Mouse (Mus musculus): ENCODE results near the gene Eef1akmt4.

The Eef1akmt4 gene

DNA sequence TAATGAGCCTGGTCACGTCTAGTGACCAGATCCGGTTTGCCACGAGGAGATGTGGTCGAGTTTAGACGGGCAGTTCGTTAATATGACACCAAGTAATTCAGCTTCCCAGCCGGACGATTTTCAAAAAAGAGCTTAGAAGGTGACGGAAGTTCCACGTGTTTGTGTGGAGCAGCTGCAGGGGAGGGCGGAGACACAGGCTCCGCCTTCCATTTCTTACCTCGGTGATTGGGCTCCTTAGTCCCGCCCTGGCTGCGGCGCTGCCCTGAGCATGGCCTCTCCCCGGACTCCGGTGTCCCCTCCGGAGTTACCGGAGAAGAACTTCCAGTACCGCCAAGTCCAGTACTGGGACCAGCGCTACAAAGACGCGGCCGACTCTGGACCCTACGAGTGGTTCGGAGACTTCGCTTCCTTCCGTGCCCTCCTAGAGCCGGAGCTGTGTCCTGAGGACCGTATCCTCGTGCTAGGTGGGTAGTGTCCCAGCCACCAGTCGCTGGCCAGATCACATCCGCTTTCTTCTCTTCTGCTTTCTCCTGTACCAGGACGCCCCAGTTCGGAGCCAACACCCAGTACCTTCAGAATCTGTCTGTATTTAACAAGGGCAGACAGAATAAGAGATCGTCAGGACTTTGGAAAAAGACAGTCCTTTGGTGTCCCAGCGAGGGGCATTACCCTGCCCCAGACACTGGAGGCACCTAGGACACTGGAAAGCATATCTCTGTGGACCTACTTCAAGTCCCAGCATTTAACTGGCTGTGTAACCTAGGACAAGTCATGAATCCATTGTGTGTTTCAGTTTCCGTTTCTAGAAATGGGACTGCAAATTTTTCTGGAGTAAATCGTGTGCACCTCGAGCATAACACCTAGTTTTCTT is at the start of gene Eef1akmt4, which contains the start of the genes Gm49333 and Alg3:
Gene Eef1akmt4, plus strand, starts transcription at position 237 of the 871 bp plus-strand sequence.
Gene Gm49333, plus strand, starts transcription at position 254 of the 871 bp plus-strand sequence.
Gene Alg3, minus strand, starts transcription at position 379 of the 871 bp plus-strand sequence.
- TF ChIP-seq GATA4 (IDR thresholded peaks at IDR 0.05; ENCODE audit: insufficient replicate concordance, low read length), result no peak

DNA sequence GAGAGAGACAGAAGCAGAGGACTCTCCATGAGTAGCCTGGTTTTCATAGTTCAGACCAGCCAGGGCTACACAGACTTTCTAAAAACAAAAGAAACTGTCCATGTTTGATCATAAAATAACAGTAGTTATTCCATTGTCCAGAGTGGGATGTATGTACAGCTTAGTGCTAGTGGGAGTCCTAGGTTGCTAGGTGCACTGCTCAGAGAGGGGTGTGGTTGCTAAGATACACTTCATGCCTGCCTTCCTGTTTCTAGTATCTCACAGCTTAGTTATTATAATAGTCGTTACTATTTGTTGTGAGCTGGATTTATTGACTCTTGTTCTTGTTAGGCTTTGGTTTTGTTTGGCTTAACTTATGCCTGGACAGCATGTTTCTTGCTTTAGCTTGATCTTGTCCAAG is 46.3 kb upstream of the Eef1akmt4 start:
- no peak for TF ChIP-seq GATA4 (IDR thresholded peaks at IDR 0.05; ENCODE audit: insufficient replicate concordance, low read length)

DNA sequence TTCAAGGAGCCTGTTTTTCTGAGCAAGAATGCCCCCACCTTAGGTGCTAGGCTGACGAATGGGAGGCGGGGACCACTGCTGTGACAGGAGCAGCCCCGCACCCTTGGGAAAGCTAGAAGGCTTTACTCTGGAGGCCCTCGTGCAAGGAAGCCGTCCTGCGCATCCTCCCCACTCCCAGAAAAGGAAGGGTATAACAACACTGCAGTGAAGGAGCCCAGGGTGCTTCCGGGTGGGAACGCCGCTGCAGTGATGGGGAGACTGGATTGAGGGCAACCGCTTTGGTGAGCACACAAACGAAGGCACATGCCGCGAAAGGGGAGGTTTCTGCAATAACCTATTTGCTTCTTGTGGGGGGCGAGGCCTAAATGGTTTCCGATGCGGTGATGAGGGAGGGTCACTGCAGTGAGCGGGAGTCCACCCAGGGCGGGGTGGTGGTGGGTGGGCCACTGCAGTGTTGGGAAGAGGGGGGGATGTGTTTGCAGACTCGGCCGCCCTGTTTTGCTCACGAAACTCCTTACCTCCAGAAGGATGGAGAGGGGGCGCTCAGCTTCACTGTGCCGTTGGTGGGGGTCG is 21.9 kb upstream of the Eef1akmt4 start, which contains the start of gene Vwa5b2:
Gene Vwa5b2, plus strand, starts transcription at position 106 of the 573 bp plus-strand sequence.
- TF ChIP-seq GATA4 (IDR thresholded peaks at IDR 0.05; ENCODE audit: insufficient replicate concordance, low read length), result no peak

DNA sequence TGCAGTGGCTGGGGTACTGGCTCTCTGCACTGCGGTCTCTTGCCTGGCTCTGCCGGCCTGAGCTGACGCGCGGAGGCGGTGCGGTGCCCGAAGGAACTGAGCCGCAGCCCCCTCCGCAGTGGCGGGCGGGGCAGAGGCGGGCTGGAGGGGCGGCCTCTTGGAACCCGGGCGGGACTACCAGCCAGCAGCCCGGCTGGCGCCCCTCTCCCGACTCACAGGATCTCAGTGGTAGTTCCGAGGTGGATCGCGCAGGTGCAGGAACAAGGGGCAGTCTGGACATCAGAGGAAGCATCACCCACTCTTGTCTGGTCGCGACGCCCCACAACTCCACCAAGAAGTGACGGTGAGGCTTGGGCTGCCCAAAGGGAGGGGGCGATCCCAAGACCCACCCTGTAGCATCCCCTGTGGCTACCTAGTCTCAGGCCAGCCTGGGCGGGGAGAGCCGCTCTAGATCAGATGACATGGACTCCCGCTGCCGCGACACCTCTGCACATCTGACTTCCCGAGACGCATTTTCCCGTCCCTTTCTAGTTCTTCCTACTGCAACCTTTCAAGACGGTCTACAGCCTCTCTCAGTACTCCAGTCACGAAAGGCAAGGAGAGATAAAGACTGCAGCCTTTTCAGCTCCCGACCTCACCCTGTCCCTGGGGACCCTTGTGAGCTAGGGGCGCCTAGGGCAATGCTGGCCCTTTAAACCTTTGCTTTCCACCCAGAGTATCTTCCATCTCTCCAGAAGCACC is 21.3 kb upstream of the Eef1akmt4 start:
- no peak for TF ChIP-seq GATA4 (IDR thresholded peaks at IDR 0.05; ENCODE audit: insufficient replicate concordance, low read length)

DNA sequence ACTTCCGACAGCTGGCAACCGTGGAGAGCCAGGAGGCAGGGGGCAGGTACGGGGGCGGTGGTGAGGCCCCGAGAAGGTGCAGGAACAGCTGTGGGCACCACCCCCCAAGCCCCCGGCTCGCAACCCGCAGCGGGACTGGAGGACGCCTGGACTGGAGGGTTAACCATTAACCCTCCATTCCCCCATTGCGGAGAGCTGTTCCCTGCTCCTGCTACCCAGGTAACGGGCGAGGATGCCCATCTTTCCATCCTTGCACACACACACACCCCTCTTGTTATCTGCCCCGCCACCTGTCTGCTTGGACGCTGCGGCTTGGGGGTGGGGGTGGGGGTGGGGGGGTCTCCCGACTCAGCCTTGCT is 20.7 kb upstream of the Eef1akmt4 start:
- no peak for TF ChIP-seq GATA4 (IDR thresholded peaks at IDR 0.05; ENCODE audit: insufficient replicate concordance, low read length)

DNA sequence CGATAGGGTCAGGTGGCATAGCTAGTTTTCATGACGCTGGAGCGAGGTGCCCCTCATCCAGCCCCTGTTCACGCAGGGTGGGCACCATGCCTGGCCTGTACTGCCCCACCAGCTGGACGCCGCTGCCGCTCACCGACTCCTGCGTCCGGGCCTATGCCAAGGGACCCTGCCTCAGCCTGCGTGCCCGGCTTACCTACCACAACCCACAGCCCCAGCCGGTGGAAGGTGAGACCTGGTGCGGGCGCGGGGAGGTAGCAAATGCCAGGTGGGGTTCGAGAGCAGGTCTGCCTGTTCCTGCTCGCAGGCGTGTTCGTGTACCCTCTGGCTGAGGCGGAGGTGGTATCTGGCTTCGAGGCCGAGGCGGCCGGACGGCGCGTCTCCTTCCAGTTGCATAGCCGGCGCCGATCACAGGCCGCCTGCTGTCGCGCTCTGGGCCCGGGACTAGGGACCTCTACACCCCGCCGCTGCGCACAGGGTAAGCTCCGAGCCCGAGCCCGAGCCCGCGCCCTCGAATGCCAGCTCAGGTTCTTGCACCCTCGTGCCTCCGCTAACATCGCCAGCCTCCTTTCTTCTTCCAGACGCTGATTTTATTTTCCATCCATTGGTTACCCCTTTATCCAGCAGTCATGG is 20.2 kb upstream of the Eef1akmt4 start:
- no peak for TF ChIP-seq GATA4 (IDR thresholded peaks at IDR 0.05; ENCODE audit: insufficient replicate concordance, low read length)

DNA sequence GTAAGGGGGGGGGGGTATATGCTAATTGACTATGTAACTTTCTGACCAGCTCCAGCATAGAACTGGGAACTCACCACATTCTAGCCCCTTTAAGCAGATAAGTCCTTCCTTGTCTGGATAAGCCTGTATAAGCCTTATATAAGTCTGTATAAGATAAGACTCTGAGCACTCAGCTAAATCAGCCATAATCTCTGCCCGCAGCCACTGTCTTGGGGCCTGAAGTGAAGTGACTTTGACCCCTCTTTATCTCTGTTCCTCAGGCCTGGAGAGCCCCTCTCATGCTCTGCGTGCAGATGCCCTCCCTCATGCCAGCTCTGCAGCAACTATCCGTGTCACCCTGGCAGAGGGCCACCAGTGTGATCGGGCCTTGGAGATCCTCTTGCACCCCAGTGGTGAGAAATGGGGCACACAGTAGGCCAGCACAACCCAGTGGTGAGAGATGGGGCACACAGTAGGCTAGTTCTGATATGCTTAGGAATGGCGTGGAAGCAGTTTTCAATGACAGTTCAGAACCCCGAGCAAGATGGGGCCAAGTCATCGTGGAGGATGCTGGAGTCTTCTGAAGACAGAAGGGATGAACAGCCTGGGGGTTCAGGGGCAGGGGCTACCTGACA is 16.2 kb upstream of the Eef1akmt4 start:
- no peak for TF ChIP-seq GATA4 (IDR thresholded peaks at IDR 0.05; ENCODE audit: insufficient replicate concordance, low read length)

DNA sequence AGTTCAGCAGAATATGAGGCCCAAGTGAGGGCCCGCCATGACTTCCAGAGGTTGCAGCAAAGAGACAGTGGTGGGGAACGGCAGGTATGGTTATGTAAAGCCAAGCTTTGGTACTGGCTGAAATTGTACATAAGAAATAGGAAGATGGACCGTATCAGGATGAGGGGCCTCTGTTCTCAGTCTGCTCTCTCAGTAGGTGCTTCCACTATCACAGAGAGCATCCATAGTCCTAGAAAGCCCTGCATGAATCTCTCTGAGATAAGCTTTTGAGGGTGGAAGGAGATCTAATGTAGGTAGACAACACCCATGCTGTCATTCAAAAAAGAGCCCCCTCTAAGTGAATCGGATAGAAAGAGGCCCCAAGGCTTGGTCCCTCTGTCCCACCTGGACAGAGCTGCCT is 15.7 kb upstream of the Eef1akmt4 start:
- no peak for TF ChIP-seq GATA4 (IDR thresholded peaks at IDR 0.05; ENCODE audit: insufficient replicate concordance, low read length)

DNA sequence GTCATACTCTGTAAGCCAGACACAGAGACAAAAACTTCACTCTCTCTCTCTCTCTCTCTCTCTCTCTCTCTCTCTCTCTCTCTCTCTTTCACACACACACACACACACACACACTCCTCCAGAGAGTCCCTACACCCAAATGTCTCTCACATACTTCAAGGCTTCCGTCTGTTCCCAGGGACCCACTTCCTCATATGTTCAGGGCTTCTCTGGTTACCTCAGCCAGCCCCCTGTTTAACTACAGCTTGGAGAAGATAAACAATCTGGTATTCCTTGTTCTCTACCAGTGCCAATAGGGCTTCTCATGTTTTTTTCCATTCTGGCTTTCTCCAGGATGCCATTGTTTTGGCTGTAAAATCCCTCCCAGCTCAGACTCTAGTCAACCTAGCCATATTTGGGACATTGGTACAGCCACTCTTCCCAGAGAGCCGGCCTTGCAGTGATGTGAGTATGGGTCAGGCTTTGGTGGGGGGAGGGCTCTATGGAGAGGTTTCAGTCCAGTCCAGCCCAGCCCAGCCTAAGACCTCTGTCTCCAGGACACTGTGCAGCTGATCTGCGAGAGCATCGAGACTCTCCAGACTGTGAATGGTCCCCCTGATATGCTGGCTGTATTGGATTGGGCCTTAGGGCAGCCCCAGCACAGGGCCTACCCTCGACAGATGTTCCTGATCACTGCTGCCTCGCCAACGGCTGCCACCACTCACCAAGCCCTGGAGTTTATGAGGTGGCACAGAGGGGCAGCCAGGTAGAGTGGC is 14.5 kb upstream of the Eef1akmt4 start:
- no peak for TF ChIP-seq GATA4 (IDR thresholded peaks at IDR 0.05; ENCODE audit: insufficient replicate concordance, low read length)

DNA sequence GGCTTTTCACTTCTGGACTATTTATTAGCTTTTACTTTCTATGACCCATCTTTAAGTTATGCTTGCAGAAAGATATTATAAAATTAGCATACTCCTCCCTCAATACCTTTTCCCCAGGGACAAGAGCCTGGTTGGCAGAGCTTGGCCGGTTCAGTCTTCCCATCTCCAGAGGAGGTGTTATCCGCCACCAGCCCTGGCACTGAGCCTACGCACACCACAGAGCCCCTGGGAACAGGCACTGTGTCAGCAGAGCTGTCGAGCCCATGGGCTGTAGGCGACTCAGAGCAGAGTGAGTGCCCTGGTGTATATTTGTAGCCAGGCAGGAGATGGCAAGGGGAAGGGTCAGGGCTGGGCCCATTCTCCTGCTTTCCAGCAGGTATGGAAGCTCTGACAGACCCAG is 10.9 kb upstream of the Eef1akmt4 start:
- TF ChIP-seq GATA4 (IDR thresholded peaks at IDR 0.05; ENCODE audit: insufficient replicate concordance, low read length), result no peak

DNA sequence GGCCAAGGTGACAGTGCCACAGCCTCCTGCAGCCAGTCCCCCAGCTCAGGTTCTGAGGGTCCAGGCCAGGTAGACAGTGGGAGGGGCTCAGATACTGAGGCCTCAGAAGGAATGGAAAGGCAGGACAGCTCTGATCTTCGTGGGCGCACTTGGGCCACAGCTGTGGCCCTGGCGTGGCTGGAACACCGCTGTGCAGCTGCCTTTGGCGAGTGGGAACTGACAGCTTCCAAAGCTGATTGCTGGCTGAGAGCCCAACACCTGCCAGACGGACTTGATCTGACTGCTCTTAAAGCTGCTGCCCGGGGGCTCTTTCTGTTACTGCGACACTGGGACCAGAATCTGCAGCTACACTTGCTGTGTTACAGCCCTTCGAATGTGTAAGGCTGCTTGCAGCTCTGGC is 6.7 kb upstream of the Eef1akmt4 start:
- TF ChIP-seq GATA4 (IDR thresholded peaks at IDR 0.05; ENCODE audit: insufficient replicate concordance, low read length), result no peak

DNA sequence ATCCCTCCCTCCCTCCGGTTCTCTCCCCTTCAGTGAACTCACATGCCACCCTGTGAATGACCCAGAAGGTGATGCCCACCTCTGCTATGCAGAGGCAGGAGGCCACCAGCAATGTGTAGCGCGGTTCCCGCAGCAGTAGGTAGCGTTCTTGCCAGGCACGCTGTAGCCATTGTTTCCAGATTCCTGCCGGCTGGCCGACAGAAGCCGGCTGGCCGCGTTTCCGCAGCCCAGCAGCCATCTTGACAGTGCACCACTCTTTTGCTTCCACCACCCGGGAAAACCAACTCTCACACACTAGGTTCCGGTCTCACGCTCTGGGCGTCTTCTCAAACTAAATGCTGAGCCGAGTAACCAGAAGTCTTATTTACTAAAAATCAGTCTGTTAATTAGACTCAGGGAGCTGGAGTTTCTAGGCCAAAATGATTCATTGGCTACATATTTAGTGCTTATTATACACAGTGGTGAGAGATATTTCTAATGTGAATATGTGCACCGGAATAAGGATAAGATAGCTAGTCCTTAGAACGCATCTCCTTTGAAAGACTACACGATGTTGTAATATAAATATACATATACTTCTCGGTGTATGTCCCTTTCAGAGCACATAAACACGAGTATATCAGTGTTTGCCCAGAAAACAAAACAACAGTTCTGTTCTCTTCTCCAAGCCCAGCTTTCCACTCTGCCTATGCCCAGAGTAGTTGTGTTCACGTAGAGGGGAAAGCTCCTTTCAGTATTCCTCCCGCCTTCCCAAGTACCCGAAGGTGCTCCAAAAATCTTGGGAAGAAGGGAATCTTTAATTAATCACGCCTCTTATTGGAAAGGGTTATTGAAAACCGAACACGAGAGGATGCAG is 664 bp upstream of the Eef1akmt4 start:
- no peak; the same call in 1 of the 2 replicates for TF ChIP-seq GATA4 (IDR thresholded peaks at IDR 0.05; ENCODE audit: insufficient replicate concordance, low read length)
